Mouse (Mus musculus): ENCODE data around the gene Baz2a.
"Not testable (repeated sequence)": the region's sequence is repeated elsewhere in the genome, so short reads cannot be mapped to it uniquely, and the experiment has no call there.

Baz2a gene

DNA sequence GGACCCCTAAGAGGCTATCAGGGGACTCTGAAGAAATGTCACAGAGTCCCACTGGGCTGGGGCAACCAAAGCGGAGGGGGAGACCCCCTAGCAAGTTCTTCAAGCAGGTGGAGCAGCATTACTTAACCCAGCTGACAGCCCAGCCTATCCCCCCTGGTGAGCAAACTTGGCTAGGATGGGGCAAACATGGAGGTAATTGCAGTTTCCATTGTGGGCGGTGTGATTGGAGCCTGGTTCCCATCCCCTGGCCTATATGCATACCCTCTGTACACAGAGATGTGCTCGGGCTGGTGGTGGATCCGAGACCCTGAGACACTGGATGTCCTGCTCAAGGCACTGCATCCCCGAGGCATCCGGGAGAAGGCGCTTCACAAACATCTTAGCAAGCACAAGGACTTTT is 32.5 kb downstream of the Baz2a start:
- DNase-seq (ENCODE audit: low spot score), result no peak

DNA sequence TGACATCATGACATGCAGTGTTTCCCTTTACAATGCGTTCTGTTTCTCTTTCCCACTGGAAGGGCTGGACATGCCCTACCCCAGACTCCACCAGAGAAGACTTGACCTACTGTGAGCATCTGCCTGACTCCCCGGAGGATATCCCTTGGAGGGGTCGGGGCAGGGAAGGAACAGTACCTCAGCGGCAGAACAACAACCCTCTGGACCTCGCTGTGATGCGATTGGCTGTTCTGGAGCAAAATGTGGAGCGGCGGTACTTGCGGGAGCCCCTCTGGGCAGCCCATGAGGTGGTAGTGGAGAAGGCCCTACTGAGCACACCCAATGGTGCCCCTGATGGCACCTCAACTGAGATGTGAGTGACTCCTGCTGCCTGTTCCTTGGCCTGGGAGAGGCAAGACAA is 33.5 kb downstream of the Baz2a start:
- no peak for DNase-seq (ENCODE audit: low spot score)

DNA sequence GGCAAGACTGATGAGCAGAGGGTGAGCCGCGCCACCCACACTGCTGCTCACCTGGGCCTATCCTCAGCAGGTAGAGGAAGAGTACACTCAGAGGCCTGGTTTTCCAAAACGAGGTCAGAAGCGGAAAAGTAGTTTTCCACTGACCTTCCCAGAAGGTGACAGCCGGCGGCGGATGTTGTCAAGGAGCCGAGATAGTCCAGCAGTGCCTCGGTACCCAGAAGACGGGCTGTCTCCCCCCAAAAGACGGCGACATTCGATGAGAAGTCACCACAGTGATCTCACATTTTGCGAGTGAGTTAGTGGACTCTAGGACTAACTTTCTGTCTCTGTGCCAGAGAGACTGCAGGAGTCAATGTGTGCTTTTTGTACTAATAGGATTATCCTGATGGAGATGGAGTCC is 34.6 kb downstream of the Baz2a start:
- no peak for DNase-seq (ENCODE audit: low spot score)

DNA sequence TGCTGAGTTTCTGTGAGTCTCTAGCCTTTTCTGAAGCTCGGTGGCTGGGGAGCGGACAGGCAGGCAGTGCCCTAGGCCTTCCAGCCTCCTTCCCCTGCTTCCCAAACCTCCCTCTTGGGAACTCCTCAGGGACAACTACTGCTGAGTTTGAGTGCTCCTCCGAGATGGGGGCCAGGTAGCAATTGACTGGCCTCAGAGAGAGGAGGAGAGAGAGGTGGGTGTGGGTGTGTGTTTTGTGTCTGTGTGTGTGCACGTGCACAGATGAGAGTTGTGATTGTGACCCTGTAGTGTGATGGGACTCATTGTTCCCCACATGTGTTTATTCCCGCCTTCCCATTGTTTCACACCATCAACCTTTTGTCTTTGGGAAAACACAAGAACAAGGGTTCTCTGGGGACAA is 36.1 kb downstream of the Baz2a start:
- DNase-seq (ENCODE audit: low spot score), result no peak

DNA sequence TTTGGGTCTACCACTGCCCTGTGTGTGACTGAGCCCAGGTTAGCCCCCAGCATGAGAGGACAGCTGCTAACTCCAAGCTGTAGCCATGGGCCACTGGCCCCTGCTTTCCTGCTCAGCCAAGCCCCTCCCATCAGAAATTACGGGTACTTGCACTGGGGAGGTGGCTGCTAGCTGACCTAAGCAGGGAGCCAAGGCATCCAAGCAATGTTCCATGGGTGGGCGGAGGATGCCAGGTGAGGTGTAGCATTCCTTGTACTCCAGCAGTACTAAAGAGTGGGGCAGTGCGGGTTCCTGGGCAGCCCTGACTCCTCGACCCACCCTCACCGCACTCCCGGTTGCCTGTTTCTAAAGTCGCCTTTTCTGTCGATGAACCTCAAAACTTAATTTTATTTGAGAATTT is 36.8 kb downstream of the Baz2a start:
- DNase-seq (ENCODE audit: low spot score), result no peak

DNA sequence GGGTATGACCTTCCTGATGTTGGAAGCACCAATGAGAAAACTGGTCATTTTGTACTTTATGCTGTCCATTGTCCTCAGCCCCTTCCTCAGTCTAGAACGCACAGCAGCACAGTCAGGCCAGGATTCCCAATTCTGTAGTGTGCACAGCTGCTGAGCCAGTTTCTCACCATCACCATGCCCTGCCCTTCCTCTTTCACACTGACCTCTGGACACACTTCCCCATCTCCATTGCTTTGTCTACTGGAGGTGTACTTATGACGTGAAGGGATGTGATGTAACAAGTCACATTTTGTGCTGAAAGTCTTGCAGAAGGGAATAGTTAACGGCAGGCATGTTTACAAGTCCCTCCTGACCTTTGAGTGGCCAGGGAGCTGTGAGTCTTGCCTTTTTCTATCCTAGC is 39.9 kb downstream of the Baz2a start:
- DNase-seq (ENCODE audit: low spot score), result no peak

DNA sequence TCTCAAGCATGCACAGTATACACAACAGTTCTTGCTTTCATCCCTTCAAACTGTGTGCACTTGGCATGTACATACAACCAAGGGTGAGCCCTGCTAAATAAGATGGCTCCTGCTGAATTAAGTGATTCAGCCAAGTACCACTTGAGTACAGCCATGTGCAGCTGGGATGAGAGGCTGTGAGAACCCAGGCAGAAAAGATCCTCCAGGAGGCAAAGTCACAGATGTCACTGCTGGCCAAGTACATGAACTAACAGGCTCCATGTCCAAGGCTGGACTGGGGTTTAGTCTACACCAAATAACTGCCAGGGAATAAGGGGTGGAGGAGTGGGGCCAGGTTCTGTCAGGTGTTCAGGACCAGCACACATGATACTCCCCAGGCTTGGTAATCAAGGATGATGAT is 40.4 kb downstream of the Baz2a start:
- no peak for DNase-seq (ENCODE audit: low spot score)

DNA sequence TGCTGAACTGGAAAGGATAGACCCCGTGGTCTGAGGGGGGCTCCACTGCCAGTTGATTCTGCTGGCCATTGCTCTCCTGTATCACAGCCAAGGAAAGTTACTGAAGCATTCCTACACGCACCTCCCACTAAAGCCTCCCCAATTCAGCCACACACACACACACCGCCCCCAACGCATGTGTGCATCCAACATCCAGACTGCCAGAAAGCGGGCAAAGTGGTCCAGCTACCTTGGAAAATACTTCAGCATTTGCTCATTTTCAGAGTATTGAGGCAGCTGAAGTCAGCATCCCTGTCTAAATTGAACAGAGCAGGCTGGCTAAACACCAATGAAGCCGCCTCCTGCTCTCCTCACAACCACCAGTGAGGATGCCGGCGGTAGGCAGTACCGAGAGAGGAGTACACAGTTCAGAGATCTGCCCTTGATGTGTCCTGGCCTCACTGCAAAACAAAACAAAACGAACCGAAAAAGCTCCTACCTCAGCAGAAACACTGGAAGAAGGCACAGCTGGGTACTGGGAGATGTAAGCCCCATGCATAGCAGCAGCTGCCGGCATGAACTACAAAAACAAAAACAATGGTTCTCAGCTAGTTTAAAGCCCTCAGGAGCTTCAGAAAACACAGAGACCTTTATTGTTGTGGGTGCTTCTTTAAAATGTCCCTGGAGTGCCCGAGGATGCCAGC is 42.4 kb downstream of the Baz2a start:
- peak; percentile 38 for DNase-seq (ENCODE audit: low spot score)

DNA sequence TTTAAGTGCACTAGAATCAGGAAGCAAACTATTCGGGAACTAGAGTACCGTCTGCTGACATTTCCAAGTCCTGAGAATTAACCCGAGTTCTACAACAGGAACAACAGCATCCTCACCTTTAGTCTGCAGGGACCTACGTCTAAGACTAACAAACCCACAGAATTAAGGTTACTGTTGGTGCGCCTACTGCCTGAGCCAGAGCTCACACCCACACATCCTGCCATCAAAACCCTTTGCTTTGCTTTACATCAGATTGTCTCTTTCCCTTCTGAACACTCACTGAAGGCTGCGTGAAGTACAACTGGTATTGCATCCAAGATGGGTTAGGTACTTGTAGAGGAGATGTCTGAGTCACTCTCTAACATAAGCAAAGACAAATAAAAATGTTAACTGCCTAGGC is 44.0 kb downstream of the Baz2a start:
- DNase-seq (ENCODE audit: low spot score), result no peak

DNA sequence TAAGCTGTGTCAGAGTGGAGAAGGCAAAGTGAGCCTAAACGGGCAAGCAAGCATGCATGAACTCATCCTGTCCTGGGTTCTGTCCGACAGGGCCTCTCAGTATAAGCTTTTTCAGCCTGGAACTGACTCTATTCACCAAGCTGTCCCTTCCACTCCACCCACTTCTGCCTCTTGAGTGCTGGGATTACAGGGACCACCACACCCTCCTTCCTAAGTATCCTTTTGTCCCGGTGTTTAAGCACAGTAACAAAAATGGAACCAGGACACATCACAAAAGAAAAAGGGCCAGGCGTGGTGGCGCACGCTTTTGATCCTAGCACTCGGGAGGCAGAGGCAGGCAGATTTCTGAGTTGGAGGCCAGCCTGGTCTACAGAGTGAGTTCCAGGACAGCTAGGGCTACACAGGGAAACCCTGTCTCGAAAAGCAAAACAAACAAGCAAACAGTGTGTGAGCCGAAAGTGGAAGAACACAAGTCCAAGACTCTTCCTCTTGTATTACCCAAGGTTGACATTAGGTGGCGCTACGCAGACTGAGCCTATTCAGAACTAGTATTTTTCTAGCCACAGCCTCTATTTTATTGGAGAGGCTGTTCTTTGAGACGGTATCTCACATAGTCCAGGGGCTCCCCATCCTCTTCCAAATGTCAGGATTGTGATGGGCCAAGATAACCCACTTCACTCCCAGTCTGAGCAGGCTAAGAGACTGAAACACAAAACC is 49.0 kb downstream of the Baz2a start:
- DNase-seq (ENCODE audit: low spot score), result no peak

DNA sequence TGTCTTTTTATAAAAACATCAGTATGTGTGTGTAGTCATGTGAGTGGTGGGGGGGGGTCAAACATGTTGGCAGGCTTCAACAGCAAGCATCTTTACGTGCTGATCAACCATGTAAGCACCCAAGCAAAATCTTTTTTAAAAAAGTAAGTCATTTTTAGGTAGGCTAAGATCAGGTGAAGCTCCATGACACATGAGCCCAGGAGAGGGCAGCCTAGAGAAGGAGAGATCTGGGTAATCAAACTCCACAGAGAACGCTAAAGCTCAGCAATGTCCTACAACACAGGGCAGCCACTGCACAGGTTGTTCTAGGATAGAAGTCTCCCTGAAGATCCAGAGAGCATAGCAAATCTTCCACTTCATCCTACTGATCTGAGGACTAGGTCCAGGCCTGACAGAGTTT is 50.8 kb downstream of the Baz2a start:
- DNase-seq (ENCODE audit: low spot score), result no peak

DNA sequence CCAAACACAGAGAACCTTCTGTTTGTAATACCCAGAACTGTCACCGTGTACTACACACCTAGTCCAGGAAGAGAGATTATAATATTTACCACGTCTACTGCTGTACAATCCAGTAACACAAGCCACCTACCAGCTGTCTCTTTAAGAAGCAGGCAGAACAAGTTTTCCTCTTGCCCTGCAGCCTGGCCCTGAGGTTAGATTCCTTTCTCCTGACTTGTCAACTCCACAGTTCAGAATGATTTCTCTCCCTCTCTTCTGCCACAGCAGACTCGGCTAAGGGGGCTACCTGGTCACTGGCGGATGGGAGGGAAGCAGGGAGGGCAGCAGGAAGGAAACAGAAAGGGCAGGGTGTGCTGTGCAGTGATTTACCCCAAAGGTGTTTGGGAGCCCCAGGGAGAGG is 52.3 kb downstream of the Baz2a start:
- DNase-seq (ENCODE audit: low spot score), result no peak

DNA sequence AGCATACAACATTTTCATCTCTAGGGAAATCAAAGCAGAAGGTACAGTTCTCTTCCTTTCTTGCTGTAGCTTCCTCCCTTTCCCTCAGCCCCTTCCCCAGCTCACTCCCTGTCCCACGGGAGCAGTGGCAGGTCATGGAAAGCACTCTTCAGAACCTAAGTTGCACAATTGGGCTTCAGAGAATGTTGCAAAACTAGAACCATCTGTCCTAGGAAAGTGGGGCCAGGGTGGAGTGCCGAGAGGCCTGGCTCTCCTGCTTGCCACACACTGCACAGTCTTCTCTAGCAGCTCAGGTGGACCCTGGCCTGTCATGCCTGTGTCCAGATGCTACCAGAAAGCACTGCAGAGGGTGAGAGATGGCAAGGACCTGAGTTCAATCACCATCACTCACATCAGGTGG is 53.6 kb downstream of the Baz2a start:
- DNase-seq (ENCODE audit: low spot score), result no peak

DNA sequence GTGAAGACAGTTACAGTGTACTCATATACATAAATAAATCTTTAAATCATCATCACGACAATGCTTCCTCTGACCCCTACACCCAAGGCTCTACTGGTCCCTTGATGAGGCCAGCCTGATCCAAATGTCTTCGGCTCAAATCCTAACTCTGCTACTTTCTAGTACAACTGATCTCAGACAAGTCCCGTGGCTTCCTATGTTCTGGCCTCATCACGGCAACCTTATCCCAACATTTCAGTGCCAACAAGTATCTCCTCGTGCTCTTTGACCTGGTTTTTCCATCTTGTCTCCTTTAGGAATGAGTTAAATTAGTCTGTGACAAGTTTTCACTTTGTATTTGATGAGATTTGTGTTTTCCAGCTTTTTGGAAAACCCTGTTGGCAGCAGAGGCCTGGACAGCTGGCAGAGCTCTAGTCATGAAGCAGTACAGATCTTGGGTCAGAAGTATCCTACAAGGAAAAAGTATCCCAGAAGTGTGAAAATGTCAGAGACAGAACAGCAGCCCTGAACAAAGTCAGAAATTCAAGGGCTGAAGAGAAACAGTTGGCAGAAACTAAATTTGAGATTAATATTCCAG is 57.5 kb downstream of the Baz2a start:
- no peak for DNase-seq (ENCODE audit: low spot score)

DNA sequence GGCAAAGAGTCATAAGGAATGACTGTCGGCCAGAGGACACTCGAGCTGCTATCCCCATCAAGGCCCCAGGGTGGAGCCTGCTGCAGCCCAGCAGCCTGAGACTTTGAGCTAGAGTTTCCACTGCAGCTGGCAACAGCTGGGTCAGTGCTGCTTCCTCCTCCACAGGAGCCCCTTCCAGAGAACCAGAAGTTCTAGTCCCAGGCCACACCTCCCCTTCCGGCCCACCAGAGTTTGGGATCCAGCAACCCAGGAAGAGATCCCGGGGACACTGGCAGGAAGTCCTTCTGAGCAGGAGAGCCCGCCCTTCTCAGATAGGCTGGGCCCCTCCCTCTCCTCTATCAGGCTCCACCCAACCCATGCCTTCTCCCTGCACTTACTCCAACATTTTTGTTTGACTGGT is 58.2 kb downstream of the Baz2a start:
- no peak for DNase-seq (ENCODE audit: low spot score)

DNA sequence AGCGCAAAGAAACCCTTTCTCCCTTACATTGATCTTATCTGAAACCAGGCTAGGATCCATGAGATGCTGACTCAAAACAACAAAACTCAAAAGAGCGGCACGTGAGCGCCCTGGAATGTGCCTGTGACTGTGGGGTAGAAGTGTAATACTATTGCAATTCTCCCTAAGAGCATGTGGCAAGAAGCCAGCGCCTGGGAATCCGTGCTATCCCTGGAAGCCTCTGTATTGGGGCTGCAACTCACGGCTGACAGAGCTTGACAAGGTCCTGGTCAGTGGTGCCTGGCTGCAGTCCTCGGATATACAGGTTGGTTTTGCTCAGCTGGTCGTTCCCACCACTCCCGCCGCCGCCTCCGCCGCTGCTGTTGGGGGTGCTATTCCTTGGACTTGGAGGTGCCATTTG is 59.6 kb downstream of the Baz2a start:
- DNase-seq (ENCODE audit: low spot score), result no peak

DNA sequence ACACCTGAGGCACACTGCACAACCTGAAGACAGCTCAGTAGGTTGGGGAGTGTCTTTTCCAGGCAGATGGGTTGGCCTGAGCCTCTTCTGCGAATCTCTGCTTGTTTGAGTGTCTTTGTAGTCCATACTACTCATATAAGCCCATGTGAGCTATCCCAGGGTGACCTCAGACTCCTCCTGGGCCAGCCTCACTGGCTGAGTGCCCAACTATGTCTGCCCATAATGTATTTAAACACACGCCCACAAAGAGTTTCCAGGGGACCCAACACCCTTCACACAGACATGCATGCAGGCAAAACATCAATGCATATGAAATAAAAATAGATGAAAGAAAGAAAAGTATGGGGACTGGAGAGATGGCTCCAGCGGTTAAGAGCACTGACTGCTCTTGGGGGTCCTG is 62.6 kb downstream of the Baz2a start:
- no peak for DNase-seq (ENCODE audit: low spot score)

DNA sequence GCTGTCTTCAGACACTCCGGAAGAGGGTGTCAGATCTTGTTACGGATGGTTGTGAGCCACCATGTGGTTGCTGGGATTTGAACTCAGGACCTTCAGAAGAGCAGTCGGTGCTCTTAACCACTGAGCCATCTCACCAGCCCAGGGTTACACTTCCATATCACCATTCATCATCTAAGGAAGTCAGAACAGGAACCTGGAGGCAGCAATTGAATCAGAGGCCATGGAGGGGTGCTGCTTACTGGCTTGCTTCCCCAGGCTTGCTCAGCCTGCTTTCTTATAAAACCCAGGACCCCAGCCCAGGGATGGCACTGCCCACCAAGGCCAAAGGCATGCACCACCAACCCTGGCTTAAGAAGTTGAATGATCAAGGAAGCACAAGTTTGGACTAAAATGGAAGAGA is 74.3 kb downstream of the Baz2a start:
- not testable (repeated sequence) for DNase-seq (ENCODE audit: low spot score)

DNA sequence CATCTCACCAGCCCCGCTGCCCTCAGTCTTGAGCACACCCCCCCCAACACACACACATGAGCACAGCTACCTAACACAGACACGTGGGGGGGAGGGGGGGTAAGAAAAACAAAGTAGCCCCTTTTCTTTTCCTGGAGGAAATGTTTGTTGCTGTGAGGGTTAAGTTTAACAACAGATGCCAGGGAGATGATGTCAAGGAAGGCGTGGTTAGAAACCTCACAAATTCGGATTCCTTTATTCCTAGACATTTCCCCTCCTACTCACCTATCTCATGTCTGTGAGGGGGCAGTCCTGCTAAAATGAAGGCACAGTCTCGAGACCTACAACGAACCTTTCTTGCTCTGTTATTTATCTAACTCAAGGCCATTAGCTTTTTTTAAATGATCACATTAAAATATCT is 75.7 kb downstream of the Baz2a start:
- no peak for DNase-seq (ENCODE audit: low spot score)

DNA sequence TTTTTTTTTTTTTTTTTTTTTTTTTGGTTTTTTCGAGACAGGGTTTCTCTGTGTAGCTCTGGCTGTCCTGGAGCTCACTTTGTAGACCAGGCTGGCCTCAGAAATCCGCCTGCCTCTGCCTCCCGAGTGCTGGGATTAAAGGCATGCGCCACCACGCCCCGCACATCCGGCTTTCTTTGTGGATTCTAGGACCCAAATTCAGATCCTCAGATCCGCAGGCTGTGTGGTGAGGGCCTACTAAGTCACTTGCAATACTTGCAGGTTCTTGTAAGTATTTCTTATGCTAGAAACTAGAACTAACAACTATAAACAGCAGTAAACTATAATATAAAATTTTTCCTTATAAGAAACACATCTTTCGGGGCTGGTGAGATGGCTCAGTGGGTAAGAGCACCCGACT is 80.0 kb downstream of the Baz2a start:
- DNase-seq (ENCODE audit: low spot score), result not testable (repeated sequence)

DNA sequence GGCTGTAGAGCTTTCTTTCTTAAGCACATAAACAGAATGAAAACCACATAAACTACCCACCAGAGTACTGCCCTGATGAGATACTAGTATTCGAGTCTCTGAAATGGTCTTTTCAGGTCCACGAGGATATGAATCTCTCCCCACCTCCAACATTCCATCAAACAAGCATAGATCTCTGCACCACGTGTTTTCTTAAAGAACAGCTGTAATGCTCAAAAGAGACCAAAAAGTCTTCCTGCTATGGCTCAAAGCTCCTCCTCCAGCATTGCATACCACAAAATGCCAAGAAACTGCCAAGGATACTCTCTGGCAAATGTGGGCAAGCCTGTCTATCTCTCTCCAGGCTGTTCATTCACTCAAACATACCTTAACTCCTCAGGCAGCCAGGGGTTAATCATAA is 83.9 kb downstream of the Baz2a start:
- DNase-seq (ENCODE audit: low spot score), result no peak

DNA sequence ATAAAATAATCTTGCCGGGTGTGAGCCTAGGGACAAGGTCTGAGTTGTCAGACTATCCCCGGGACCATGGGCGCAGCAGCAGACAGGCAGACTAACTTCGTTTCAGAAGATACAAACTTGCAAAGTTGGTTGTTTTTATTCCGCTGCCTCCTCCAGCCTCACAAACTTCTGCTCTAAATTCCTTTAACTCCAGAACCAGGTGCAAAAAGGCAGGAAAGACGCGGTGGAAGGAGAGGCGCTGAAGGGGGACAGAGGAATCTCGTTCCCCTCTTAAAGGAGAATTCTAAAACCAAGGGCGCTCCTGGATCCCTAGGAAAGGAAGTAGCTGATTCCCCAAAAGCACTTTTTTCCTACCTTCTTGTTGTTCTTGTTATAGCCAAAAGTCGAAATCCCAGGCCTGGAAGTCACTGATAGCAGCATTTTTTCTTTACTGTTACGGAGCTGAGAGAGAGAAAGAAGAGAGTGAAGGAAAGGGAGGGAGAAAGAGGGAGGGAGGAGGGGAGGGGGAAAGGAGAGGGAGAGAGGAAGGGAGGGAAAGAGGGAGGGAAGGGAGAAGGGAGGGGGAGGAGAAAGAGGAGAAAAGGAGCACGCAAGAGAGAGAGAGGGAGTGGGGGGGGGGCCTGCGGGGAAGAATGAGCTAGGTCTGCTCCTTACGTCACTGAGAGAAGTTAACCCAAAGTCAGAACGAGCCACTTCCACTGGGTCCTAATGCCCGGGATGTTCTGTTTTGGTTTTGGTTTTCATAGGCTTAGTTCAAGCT is 84.8 kb downstream of the Baz2a start:
- peak; percentile 34 for DNase-seq (ENCODE audit: low spot score)

DNA sequence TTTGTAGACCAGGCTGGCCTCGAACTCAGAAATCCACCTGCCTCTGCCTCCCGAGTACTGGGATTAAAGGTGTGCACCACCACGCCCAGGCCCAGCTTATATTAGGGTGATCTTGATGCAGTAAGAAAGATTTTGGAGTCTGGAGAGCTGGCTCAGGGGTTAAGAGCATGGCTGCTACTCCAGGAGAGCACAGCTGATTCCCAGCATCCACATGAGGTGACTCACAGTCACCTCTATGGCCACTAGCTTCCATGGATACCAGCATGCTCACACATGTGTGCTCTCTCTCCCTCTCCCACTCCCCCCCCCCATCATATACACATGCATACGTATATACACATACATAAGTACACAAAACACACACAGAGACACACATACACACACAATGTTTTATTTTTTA is 85.9 kb downstream of the Baz2a start:
- no peak for DNase-seq (ENCODE audit: low spot score)

Data from left cerebral cortex, adult 11 months (tissue).